Mouse (Mus musculus): ENCODE data around the gene Washc4.

The Washc4 gene

DNA sequence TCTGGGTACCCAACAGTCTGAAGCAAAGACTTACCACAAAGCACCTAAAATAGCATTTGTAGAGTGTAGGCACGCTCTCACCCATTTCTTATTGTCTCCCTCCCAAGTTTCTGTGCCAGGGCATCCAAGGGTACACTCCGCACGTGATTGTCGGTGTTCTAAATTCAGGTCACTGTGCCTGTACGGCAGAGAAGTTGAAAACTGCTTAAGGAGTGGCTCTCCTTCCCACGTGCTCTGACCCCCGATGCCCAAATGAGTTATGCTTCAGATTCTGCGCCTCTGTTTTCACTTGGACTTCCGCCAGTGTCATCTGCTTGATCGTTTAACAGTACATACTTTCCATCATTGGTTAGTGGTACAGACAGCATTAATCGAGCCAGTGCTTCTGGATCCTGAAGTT is 57.1 kb downstream of the Washc4 start:
- DNase-seq (ENCODE audit: low spot score) = no peak

DNA sequence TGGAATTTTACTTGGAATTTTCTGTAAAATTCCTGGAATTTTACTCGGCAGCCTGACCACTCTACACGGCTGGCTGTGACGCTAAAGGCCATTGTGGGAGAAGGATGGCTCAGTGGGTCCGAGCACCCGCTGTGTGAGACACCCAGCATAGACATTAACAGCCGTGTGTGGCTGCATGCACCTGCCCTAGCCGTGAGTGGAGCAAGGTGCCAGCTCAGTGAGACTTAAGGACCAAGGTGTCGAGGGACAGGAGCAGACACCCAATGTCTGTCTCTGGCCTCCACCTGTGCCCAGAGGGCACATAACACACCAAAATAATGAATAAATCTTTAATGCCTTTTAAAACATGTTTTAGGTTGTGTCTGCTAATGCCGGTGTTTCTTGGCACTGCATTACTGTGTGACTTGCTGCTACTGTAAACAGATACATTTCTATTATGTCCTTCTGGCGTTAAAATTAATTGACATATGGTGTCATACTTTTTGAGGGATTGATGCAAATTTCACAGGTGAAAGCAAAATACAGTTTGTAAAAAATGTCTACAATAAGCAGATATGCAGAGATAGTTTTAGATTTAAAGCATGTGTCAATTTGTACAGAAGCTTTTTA is 60.5 kb downstream of the Washc4 start:
- no peak for DNase-seq (ENCODE audit: low spot score)

DNA sequence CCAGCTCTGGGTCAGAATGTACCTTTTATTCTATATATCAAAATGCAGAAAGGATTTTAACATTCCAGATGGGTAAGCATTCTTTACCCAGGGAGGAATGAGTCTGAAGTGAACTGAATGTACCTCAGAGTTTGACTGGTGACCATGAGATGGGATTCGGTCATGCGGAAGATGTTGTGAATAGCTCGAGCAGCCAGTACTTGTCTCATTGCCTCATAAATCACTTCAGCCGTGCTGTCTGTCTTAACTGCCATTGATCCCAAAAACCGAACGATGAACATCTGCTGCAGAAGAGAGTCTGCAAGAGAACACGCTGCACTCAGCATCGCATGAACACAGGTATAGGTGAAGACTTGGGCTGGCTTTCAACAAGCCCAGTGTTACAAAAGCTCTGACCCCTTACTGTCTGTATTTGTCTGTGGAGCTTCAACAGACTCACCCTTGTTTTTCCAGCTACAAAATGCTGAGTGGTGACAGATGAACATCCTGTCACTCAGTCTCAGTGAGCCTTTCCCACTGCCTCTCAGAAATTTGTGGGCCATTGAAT is 62.2 kb downstream of the Washc4 start:
- no peak for DNase-seq (ENCODE audit: low spot score)

DNA sequence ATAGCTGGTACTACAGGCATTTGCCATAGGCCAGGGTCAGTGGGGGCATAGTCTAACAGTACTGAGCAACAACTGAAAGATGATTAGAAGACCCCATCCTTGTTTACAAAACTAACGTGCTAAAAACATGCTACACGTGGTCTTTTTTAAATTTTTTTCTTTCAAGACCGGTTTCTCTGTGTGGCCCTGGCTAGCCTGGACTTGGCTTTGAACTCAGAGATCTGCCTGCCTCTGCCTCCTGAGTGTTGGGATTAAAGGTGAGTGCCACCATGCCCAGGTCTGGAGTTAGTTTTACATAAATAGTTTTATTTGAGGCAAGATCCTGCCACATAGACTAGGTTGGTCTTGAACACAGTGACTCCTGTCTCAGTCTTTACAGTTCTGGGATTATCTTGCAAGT is 63.6 kb downstream of the Washc4 start:
- no peak for DNase-seq (ENCODE audit: low spot score)

DNA sequence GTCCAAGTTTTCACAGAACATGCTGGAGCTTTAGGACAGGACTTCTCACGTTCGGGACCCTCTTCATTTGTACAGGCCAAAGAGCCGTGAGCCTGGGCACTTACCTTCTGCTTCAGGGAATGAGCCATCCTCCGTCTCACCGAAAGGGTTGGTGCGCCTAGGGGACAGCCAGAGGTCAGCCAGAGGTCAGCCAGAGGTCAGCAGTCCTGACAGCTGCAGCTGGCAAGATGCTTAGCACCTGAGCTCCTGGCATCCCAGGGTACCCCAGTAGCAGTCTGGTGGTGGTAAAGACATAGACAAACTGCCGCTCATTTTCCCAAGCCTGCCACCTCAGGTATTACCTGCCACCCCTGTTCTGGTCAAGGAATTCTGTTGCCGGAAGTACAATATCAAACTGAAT is 65.0 kb downstream of the Washc4 start:
- DNase-seq (ENCODE audit: low spot score) = no peak

DNA sequence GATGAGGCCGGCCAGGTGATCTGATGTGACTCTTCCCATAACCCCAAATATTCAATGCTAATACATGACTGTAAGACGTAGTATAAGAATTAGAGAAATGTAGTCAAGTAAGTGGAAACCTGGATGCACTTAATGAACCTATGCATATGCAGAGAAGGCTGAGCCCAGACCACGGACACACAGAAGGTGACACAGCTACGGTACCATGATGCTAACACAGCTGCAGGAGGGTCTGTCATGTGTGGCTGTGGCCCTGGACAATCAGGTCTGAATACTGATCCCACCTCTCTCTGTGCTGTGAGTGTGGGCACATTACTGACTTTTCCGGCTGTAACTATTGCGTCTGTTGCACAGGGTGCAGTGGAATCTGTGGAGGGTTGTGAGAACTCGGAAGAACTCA is 67.0 kb downstream of the Washc4 start:
- no peak for DNase-seq (ENCODE audit: low spot score)

DNA sequence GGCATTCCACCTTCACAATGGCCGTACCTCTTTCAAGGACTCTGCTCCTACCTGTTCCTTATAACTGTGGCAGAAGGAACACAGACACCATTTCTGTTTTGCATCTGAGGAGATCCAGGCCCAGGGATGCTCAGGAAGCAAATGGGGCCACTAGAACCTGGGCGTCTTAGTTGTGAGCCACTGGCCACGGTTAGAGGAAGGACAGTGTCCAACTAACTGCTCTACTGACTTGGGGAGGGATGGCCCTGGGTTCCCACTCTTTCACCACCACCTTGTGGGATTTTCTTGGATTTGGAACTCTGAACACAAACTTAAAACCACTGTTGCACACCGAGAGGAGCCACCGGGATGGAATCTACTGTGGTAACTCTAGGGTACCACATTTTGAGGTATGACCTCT is 68.3 kb downstream of the Washc4 start:
- no peak for DNase-seq (ENCODE audit: low spot score)

DNA sequence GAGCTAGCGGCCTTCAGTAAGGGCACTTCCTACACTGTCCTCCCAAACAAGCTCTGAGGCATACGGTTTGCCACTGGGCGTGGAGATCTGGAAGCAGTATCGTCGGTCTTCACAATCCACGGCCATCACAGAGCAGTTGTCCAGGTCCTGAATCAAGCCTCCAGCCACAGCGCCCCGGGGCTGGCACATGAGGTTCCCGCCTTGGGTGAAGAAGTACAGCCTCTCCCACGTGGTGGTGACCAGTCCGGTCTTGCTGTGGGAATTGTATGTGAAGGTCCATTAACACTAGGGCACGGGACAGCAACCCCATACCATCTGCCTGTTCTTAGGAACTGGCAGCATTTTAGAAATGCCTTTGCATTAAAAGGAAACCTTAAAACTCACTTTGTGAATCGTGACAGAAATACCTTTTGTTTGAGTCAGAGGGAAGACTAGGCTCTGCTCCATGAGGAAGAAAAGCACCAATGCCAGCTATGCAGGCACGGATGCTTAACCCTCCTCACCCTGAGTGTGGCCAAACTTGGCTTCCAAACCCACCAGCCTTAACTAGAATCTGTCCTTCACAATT is 69.2 kb downstream of the Washc4 start:
- no peak for DNase-seq (ENCODE audit: low spot score)

DNA sequence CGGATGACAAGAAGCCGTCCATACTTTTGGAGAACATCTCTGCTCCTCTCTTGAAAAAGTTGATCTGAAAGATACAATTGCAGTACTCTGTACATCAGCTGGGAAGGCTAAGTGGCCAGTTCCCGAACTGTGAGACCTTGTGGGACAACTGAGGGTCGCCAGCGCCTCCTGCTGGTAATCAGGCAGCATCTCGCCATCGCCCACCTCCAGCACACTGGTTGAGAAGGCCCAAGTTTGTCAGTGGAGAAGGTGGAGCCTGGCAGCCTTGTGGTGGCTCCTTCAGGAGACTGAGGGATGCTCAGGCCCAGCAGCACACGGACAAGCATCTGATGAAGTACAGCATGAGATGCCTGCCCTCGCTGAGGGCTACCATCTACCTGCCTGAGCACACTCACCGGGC is 73.8 kb downstream of the Washc4 start:
- DNase-seq (ENCODE audit: low spot score) = no peak

DNA sequence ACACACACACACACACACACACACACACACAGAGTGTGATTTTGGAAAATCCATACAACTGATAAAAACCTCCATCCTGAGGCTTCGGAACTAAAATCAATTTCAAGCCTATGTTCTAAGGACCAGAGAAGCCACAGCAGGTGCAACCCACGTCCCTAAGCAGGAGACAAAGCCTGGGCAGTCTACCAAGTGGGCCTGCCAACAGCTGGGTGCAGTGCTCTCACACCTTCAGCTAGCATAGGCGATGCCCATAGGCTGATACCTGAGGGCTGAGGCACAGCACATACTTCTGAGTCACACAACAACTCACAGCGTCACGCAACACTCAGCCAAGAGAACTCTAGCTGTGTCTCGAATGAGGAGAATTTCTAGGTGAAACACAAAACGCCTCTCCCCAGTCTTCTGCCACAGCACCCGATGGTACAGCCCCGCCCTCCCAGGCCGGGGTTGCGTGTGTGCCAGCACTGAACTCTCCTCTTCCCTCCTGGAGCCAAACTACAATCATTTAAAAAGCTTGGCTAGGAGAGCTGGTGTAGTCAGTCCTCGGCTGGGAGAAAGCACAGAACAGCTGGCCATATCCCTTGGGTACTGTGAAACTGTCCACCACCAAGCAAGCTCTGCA is 75.4 kb downstream of the Washc4 start:
- DNase-seq (ENCODE audit: low spot score) = no peak

DNA sequence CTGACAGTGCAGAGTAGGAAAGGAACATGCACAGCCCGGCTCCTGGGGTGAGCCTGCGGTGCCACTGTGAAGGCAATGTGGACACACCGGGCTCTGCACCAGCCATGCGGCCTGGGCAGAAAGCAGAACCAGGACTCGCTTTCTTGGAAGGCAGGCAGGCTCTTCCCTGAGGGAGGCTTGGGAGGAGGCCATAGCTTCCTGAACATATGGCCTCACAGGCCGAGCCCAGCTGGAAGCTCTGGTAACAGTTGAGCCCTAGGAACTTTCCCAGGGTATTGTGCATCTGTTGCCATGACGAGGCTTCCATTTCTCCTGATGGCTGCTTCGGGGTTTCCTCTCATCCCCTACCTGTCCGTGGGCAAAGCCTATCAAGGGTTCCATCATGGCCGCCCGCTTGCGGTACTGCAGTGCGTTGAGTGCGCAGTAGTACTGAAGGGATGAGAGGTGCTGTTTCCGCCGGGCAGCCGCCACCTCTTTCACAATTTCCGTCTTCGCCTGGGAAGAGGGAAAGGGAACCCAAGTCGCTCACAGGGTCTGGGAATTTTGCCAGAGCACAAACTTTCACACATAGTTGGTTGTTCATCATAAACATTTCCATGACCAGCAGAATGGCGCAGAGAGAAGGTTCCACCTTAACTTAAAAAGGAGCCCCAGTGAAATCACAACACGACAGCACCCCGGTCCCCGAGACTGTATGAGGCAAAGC is 77.0 kb downstream of the Washc4 start:
- peak; percentile 35 for DNase-seq (ENCODE audit: low spot score)

DNA sequence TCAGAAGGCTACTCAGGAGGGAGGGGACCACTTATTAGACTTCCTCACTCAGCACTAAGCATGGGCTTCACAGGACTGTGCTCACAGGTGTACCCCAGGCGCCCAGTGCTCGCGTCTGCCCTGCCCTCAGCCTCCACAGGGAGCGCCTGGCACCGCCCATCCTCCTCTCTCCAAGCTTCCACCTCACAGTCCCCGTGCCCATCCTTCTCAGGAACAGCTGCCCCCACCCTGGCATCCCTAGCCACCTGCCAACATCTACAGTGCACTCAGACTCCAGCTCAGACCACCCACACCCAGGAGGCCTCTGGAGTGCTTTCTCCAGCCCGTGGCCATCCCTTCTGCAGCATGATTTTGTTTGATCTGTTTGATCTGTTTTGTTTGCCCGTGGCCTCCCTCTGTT is 80.5 kb downstream of the Washc4 start:
- no peak for DNase-seq (ENCODE audit: low spot score)

DNA sequence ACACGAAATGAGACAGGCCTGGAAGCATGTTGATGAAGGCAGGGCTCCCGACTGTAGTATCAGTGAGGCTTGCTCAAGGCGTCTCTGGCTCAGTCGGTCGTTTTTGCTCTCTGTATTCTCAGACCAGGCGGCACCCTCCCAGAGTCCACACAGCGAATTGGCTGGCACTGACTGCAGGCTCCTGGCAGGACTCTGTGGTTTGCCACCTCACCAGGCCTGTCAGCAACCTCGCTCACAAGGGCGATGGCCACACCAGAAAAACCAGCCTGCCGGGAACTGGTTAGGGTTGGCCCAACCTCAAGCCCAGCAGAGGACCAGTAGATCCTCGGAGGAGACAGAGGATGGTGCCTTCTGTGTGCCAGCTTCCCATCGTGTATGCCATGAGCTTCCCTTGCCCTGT is 81.3 kb downstream of the Washc4 start:
- no peak for DNase-seq (ENCODE audit: low spot score)

DNA sequence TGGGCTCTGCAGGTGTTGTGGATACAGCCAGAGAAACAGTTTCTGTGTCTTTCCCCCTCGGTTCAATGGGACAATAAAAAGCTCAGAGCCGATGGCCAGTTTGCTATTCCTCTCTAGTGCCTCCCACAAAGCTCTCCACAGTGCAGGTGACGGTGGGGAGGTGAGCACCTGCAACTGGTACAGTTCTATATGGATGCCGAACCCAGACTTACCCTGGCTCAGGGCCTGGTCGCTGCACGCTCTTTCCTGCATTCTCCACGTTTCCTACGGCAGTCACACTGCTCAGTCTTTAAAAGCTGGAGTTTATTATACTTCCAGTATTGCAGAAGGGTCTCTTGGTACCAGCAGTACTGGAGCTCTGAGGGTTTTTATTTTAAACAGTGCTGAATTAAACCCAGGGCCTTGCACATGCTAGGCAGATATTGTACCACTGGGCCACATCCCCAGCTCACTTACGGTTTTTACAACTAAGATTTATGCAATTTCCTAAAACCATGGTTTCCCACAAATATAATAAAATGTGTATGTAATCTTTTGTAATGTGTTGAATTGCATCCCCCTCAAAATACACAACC is 83.6 kb downstream of the Washc4 start:
- DNase-seq (ENCODE audit: low spot score) = no peak

DNA sequence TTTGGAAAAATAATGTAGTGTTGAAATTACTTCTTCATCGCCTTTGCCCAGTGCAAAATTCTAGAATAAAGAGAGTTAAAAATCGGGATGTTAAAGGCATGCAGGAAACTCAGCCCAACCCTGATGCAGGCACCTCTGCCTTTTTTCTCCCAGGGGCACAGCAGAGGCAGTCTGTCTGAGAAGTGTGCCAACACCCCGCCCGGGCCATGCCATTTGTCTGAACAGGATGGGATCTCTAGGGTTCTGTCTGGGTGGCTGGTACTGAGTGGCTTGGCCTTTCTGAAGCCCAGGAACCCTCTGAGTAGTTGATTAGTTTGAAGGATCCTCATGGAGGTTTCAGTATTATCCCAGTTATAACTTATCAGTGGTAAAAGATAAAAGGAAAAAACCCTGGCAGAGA is 84.7 kb downstream of the Washc4 start:
- DNase-seq (ENCODE audit: low spot score) = no peak

DNA sequence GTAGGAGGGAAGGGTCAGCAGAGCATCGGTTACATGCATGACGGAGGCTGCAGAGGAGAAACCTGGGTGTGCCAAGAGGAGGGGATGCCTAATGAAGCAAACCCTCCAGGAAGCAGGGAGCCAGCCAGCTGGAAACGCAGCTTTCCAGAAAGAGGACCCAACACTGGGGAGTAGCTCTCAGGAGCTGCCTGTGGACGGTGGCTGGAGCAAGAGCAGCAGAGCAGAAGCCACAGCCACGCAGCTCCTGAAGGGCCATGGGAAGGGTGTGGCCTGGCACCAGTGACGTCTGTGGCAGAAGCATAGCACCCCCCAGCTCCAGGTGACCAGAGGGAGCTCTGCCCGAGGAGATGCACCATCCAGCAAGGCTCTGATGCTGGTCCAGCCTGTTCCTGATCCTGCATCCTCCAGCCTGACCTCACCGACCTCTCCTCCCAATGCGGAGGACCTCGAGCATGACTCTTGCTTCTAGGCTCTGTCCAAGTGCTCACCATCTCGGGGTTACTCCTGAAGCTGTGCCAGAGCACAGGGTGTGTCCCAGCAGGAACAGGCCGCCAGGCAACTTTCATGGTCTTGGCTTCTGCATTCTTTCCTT is 85.7 kb downstream of the Washc4 start:
- DNase-seq (ENCODE audit: low spot score) = no peak

DNA sequence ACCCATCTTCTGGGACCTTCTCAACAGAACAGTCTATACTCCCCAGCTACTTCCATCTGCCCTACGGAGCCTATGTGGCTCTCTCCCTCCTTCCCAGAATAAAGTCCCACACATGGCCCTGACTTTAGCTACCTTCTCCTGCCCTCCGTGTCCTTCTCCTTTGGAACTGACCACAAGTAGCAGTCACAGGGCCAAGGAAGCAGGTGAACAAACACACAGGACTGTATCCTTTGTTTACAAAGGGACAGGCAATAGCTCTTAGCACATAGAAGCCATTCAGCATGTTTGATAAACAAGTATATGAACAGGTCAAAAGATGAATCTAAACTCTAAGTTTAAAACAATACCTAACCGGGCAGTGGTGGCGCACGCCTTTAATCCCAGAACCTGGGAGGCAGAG is 86.3 kb downstream of the Washc4 start:
- DNase-seq (ENCODE audit: low spot score) = no peak

DNA sequence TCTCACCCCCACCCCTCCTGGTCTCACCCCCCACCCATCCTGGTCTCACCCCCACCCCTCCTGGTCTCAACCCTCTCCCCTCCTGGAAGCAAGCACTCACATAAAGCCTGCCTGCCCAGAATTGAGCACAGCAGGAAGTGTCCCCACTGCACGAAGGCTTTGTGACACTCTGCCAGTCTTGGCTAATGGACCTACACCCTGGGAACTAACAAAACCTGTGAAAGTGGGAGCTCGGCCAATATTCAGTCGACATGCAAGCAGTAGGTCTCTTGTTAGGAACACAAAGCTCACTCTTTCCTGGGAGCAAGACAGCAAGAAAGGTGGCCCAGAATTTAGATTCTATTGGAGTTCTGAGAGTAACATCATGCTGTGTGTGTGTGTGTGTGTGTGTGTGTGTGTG is 87.3 kb downstream of the Washc4 start:
- peak; percentile 61 for DNase-seq (ENCODE audit: low spot score)

DNA sequence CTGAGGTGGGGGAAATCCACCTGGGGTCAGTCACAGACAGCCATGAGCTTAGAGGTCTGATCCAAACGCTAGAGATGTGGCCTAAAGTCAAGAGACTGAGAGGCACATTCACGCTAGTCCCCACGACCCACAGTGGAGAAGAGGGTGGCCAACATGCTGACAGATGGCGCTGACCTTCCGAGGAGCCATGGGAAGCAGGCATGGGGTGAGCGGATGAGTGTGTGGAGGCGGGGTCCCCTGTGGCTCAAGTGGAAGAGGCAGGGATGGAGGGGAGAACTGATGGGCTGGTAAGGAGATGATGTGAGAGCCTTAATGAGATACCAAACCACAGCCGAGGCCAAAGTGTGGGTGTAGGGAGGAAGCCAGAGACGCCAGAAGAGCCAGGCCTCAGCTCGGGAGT is 88.2 kb downstream of the Washc4 start:
- DNase-seq (ENCODE audit: low spot score) = no peak

DNA sequence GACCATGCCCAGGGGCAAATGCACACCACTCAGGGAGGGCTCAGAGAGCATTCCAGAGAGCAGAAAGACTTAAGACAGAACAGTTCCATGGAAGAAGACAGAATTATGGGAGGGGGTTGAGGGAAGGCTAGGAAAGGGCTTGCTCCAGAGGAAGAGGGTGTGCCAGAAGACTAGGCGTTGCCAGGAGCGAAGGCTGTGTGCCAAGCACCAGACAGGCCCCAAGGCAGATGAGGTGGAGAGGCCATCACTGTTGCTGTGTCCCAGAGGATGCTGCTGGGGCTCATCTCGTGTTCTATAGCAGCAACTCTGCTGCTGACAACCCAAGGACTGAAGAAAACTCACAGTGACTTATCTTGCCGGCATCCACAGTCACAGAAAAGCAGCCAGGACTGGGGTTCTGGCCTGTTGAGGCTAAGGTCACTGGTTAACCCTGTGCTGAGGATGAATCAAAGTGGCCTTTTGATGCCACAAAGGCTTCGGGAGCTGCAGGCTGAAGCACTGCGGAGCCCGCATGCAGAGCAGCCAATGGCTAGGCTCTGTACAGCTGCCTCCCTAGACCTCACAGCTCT is 89.3 kb downstream of the Washc4 start:
- no peak for DNase-seq (ENCODE audit: low spot score)

DNA sequence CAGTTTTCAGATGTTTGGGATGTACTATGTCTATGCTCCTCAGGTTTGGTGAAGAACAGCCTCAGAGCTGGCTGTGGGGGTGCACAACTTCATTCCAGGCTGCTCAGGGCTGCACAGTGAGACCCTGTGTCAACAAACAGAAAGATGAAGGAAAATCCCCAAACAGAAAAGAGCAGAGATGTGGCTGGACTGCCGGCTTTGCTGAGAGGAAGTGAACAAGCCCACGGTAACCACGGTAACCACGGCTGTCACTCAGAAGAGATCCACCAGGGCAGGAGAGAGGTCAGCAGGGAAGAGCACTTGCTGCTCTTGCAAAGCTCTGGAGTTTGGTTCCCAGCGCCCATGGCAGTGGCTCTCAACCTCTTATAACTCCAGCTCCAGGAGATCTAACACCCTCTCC is 90.9 kb downstream of the Washc4 start:
- no peak for DNase-seq (ENCODE audit: low spot score)

DNA sequence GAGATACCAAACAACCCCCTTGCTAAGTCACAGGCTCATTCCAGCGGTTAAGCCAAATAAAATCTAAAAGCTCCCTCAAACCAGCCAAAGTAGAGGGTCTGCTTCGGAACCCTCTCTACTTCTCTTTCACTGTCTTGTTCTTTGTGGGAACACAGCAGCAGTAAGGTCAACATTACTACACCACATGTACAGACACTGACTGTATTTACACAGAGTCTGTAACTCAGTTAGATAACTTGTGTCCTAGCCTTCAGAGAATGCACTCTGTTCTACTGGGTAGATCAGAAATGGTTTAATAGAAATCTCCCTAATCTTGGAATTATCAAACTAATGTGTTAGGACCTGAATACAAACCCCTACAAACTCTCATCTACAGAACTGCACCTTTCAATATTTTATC is 92.6 kb downstream of the Washc4 start:
- DNase-seq (ENCODE audit: low spot score) = no peak
